Mouse (Mus musculus): ENCODE measurements at regions not wholly inside any gene's neighbourhood (a gene's known extent, or its start where the extent isn't known, plus 50 kb on each side); places are given as distances from the start of the nearest gene placed in this dataset.
A peak's percentile ranks its signal among the peaks of the same experiment; 100 is the strongest.

DNA sequence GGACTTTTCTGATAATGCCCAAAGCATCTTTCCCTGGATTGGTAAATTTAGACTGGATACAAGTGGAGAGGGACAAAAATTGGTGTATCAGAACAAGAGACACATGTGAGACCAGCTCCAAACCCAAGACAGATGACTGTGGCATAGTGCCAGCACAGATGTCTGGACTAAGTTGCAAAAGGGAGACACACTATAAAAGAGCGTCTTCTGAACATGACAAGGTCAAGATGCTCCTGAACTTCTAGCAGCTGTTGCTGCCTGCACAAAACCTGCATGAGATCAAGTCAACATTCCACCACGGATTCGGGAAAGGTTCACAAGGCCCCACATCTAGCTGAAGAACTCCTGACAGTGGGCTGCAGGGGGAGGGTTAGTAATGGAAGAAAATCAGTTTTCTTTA, 229.2 kb upstream of the P2ry1 start:
- WGBS, result 27% methylated on average over 3 of the region's 3 CpGs
- Histone ChIP-seq H3K9ac (no peak overlapping the region), H3K27ac (ENCODE audit: low read depth) (no peak overlapping the region; the same call in 1 of the 2 replicates), H3K4me1 (ENCODE audit: insufficient read depth) (no peaks in the 10 kb centered on the region), H3K27me3 (ENCODE audit: insufficient read depth, low read length) (no peaks in the 10 kb centered on the region), H3K9me3 (ENCODE audit: low read depth, low read length) (no peaks in the 10 kb centered on the region), H3K4me2 (no peak overlapping the region), H3K36me3 (ENCODE audit: insufficient read depth) (no peaks in the 10 kb centered on the region), H3K4me3 (ENCODE audit: low read depth, low read length) (no peak overlapping the region)
- DNase-seq (peak; percentile 78), ATAC-seq (ENCODE audit: insufficient read depth) (peak; percentile 82; the same call in 1 of the 2 replicates)
- no peak for TF ChIP-seq CTCF (IDR thresholded peaks at IDR 0.05; ENCODE audit: low read depth)

GRCm38 (mm10) chr3:60785137-60785875, 217.3 kb upstream of the P2ry1 start:
- Histone ChIP-seq H3K27me3 (ENCODE audit: insufficient read depth, low read length) (no peaks in the 10 kb centered on the region), H3K9me3 (ENCODE audit: low read depth, low read length) (no peaks in the 10 kb centered on the region), H3K4me2 (0 out of 2 replicates have a peak overlapping the region, but pooled peaks have one; percentile 20), H3K36me3 (ENCODE audit: insufficient read depth) (no peaks in the 10 kb centered on the region), H3K4me3 (ENCODE audit: low read depth, low read length) (no peak overlapping the region), H3K4me1 (ENCODE audit: insufficient read depth) (peaks cover 6% of the 10 kb centered on the region; the same call in 1 of the 2 replicates), H3K27ac (ENCODE audit: low read depth) (peak overlapping the region; percentile 86), H3K9ac (no peak overlapping the region)
- DNase-seq, result peak; percentile 86
- WGBS, result 28% methylated on average over 9 of the region's 9 CpGs
- 0 out of 2 replicates have a peak, but pooled peaks have one; percentile 12 for TF ChIP-seq CTCF (IDR thresholded peaks at IDR 0.05; ENCODE audit: low read depth)
- peak; percentile 98 for ATAC-seq (ENCODE audit: insufficient read depth)

GRCm38 (mm10) chr3:60787989-60788388, 214.6 kb upstream of the P2ry1 start:
- Histone ChIP-seq H3K27me3 (ENCODE audit: insufficient read depth, low read length) (no peaks in the 10 kb centered on the region), H3K4me3 (ENCODE audit: low read depth, low read length) (no peak overlapping the region), H3K9me3 (ENCODE audit: low read depth, low read length) (no peaks in the 10 kb centered on the region), H3K4me1 (ENCODE audit: insufficient read depth) (peaks cover 6% of the 10 kb centered on the region; the same call in 1 of the 2 replicates), H3K36me3 (ENCODE audit: insufficient read depth) (no peaks in the 10 kb centered on the region), H3K4me2 (no peak overlapping the region), H3K27ac (ENCODE audit: low read depth) (no peak overlapping the region), H3K9ac (no peak overlapping the region)
- WGBS, result 85% methylated on average over 8 of the region's 8 CpGs
- ATAC-seq (ENCODE audit: insufficient read depth) (no peak), DNase-seq (no peak)
- TF ChIP-seq CTCF (IDR thresholded peaks at IDR 0.05; ENCODE audit: low read depth), result no peak

- Histone ChIP-seq H3K4me2 (no peak overlapping the region), H3K9ac (no peak overlapping the region), H3K4me3 (ENCODE audit: low read depth, low read length) (no peak overlapping the region), H3K36me3 (ENCODE audit: insufficient read depth) (no peaks in the 10 kb centered on the region), H3K9me3 (ENCODE audit: low read depth, low read length) (no peaks in the 10 kb centered on the region), H3K4me1 (ENCODE audit: insufficient read depth) (peaks cover 6% of the 10 kb centered on the region; the same call in 1 of the 2 replicates), H3K27ac (ENCODE audit: low read depth) (no peak overlapping the region), H3K27me3 (ENCODE audit: insufficient read depth, low read length) (no peaks in the 10 kb centered on the region)
- ATAC-seq (ENCODE audit: insufficient read depth) (no peak), DNase-seq (peak; percentile 62)
- 72% methylated on average over 4 of the region's 4 CpGs for WGBS
- no peak for TF ChIP-seq CTCF (IDR thresholded peaks at IDR 0.05; ENCODE audit: low read depth)
Observed at GRCm38 (mm10) chr3:60789441-60789840, 213.2 kb upstream of the P2ry1 start.

DNA sequence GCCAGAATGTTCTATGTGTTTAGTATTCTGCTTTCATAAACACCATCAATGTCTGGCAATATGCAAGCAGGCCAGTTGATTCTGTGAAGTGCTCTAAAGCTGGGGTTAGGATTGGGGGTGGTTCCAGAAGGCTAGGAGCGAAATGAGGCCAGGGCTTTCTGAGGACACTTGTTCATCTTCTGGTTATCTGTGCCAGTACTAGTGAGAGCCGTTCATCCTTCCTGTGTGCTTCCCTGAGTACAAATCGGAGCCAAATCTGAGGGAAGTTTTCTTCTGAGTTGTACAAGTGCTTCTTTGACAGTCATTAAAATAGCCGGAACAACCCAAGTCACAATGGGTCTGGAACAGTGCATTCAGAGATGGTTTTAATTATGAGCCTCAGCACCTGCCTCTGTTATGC, 210.4 kb upstream of the P2ry1 start:
- Histone ChIP-seq H3K27me3 (ENCODE audit: insufficient read depth, low read length) (no peaks in the 10 kb centered on the region), H3K27ac (ENCODE audit: low read depth) (no peak overlapping the region), H3K4me1 (ENCODE audit: insufficient read depth) (no peaks in the 10 kb centered on the region), H3K9me3 (ENCODE audit: low read depth, low read length) (no peaks in the 10 kb centered on the region), H3K4me3 (ENCODE audit: low read depth, low read length) (no peak overlapping the region), H3K36me3 (ENCODE audit: insufficient read depth) (no peaks in the 10 kb centered on the region), H3K9ac (no peak overlapping the region), H3K4me2 (no peak overlapping the region)
- DNase-seq (no peak), ATAC-seq (ENCODE audit: insufficient read depth) (no peak)
- WGBS, result 78% methylated on average over 4 of the region's 4 CpGs
- TF ChIP-seq CTCF (IDR thresholded peaks at IDR 0.05; ENCODE audit: low read depth), result no peak

DNA sequence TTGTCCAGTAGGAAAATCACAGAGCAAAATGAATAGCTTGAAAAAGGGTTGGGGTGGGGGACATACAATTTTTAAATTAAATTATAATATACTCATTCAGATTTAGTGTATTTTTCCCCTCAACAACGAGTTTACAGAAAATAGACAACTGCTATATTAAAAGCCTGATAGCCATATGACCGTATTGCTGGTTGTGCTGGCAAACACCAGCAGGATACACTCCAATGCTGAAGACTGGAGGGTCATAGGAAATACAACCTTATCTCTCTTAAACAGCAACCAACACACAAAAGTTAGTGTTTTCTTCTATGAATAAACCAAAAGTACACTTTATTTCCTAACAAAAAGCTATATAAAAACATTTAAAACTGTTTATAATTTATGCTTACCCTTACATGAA, 206.4 kb upstream of the P2ry1 start:
- Histone ChIP-seq H3K9me3 (ENCODE audit: low read depth, low read length) (no peaks in the 10 kb centered on the region), H3K4me2 (no peak overlapping the region), H3K27me3 (ENCODE audit: insufficient read depth, low read length) (no peaks in the 10 kb centered on the region), H3K4me3 (ENCODE audit: low read depth, low read length) (no peak overlapping the region), H3K36me3 (ENCODE audit: insufficient read depth) (no peaks in the 10 kb centered on the region), H3K9ac (no peak overlapping the region), H3K4me1 (ENCODE audit: insufficient read depth) (no peaks in the 10 kb centered on the region), H3K27ac (ENCODE audit: low read depth) (no peak overlapping the region)
- no peak for TF ChIP-seq CTCF (IDR thresholded peaks at IDR 0.05; ENCODE audit: low read depth)
- 79% methylated on average over 2 of the region's 2 CpGs for WGBS
- DNase-seq (no peak), ATAC-seq (ENCODE audit: insufficient read depth) (no peak)

DNA sequence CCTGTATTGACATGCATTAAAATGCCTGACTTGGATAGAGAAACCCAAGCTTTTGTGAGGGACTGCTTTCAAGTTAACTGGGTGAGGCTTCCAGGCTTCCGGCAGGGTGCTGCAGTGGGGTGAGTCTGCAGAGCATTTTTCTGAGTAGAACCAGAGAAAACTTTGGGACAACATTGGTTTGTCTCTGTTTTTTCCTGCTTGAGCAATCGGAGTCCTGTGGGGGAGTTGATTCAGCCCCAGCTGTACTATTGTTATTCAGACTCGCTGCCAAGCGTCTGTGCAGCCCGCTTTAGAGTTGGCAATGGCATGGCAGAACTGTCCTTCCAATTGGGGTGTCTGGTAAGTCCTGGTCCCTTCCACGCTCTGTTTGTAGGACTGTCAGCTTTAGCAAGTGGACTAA, 204.8 kb upstream of the P2ry1 start:
- Histone ChIP-seq H3K36me3 (ENCODE audit: insufficient read depth) (no peaks in the 10 kb centered on the region), H3K9me3 (ENCODE audit: low read depth, low read length) (no peaks in the 10 kb centered on the region), H3K27ac (ENCODE audit: low read depth) (no peak overlapping the region), H3K4me3 (ENCODE audit: low read depth, low read length) (no peak overlapping the region), H3K9ac (no peak overlapping the region), H3K4me1 (ENCODE audit: insufficient read depth) (no peaks in the 10 kb centered on the region), H3K27me3 (ENCODE audit: insufficient read depth, low read length) (no peaks in the 10 kb centered on the region), H3K4me2 (no peak overlapping the region)
- TF ChIP-seq CTCF (IDR thresholded peaks at IDR 0.05; ENCODE audit: low read depth), result no peak
- WGBS, result 78% methylated on average over 6 of the region's 6 CpGs
- no peak for ATAC-seq (ENCODE audit: insufficient read depth)
- no peak for DNase-seq

All from lung, embryonic 14.5 days (tissue).